Mouse (Mus musculus) retina, postnatal 7 days (tissue): ENCODE results near the gene Cers4.
A peak's percentile ranks its signal among the peaks of the same experiment; 100 is the strongest.

Source experiments
- DNase-seq: peaks from one replicate; pipeline ENCODE4 v3.0.0-alpha.2; 2012; ENCODE audit warnings: low read depth, low spot score

Gene Cers4

GRCm38 (mm10) chr8:4492851-4493685 is at the start of gene Cers4:
Gene Cers4, plus strand, starts transcription at chr8:4493026.
- DNase-seq: no peak

GRCm38 (mm10) chr8:4458165-4458564 is 34.7 kb upstream of the Cers4 start:
- no peak for DNase-seq

- no peak for DNase-seq
These were observed 29.8 kb upstream of the Cers4 start for GRCm38 (mm10) chr8:4463061-4463460.

GRCm38 (mm10) chr8:4474419-4475187 is 18.2 kb upstream of the Cers4 start:
- no peak for DNase-seq

- DNase-seq: no peak
These were observed 11.7 kb upstream of the Cers4 start for GRCm38 (mm10) chr8:4481154-4481553.

- DNase-seq: no peak
These were observed 11.2 kb upstream of the Cers4 start for GRCm38 (mm10) chr8:4481586-4481985.

- no peak for DNase-seq
These were observed 10.3 kb upstream of the Cers4 start for GRCm38 (mm10) chr8:4482501-4482900.

- no peak for DNase-seq
These were observed 9.5 kb upstream of the Cers4 start for GRCm38 (mm10) chr8:4483330-4483729.

GRCm38 (mm10) chr8:4493686-4494440 is 1.0 kb downstream of the Cers4 start:
- DNase-seq: no peak

- DNase-seq: no peak
These were observed 3.1 kb downstream of the Cers4 start for GRCm38 (mm10) chr8:4495976-4496375.

GRCm38 (mm10) chr8:4497610-4498009 is 4.8 kb downstream of the Cers4 start:
- DNase-seq: no peak

- DNase-seq: no peak
These were observed 12.5 kb downstream of the Cers4 start for GRCm38 (mm10) chr8:4505364-4505763.

- DNase-seq: no peak
These were observed 14.7 kb downstream of the Cers4 start for GRCm38 (mm10) chr8:4507527-4507926.

GRCm38 (mm10) chr8:4510824-4511223 is 18.0 kb downstream of the Cers4 start:
- DNase-seq: no peak

GRCm38 (mm10) chr8:4511429-4512115 is 18.7 kb downstream of the Cers4 start:
- no peak for DNase-seq

- peak; percentile 78 for DNase-seq
These were observed 19.3 kb downstream of the Cers4 start for GRCm38 (mm10) chr8:4512116-4512495.

- peak; percentile 72 for DNase-seq
These were observed 23.3 kb downstream of the Cers4 start for GRCm38 (mm10) chr8:4516162-4516561.

- no peak for DNase-seq
These were observed 28.6 kb downstream of the Cers4 start for GRCm38 (mm10) chr8:4521472-4521871.

GRCm38 (mm10) chr8:4523525-4523924 is 30.7 kb downstream of the Cers4 start:
- no peak for DNase-seq
